Mouse (Mus musculus): ENCODE data around the gene Spata13.

The Spata13 gene

GRCm38 (mm10) chr14:60633961-60634864, at the start of gene Spata13:
Spata13 (plus strand) TSS chr14:60634001.
- DNase-seq (ENCODE audit: low spot score): peak; percentile 82

- DNase-seq (ENCODE audit: low spot score): no peak
These were observed 46.9 kb upstream of the Spata13 start for GRCm38 (mm10) chr14:60586687-60587453.

DNA sequence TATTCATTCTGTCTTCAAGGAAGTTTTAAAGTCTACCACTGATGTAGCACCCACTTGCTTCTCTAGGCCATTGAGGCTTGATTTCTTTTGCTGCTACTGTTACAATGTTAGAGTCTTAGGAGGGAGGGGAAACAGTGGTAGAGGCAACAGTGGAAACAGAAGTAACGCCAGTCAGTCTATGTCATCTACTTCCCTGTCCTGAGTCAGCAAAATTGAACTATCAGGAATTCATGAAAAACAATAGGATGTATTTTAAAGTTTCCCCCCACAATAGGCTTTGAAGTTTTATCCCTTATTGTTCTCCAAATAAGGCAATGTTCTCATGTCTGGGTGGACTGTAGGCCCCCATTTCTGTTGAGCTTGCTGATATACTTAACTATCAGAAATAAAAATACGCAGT, 44.8 kb upstream of the Spata13 start:
- DNase-seq (ENCODE audit: low spot score): no peak

- DNase-seq (ENCODE audit: low spot score): no peak
These were observed 41.5 kb upstream of the Spata13 start for GRCm38 (mm10) chr14:60592339-60592738.

DNA sequence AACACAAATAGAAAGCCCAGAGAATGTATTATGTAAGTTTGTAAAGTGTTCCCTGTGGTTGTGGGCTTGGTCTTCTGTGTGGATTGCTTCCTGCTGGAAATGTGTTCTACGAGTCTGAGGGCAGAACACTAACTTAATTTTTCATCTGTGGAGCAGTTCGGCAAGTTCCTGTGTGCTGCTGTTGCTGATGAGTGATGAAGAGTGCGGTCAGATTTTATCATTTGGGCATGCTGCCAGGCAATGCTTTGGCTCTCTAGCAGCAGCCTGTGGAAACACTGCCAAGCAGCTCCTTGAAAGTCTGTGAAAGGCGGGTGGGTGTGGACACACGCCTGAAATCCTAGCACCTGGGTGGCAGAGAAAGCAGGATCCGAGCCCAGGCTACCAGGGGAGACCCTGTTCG, 41.0 kb upstream of the Spata13 start:
- no peak for DNase-seq (ENCODE audit: low spot score)

DNA sequence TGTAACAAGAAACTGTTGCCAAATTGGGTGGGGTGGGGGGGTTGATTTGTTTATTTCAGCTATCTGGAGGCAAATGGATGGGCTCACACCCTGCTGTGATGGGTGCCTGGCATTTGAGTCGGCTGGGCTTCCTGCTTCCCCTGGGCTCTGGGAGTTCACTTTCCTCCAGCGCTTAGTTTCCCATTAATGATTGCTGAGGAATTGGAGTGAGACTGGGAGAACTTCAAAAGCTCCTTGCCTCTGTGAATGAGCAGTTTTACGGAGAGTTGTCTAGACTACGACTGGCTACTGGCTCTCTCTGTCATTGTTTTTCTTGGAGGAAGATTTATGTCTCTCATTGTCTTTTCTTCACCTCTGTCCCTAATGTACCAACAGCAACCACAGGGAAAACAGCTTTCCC, 36.2 kb upstream of the Spata13 start:
- DNase-seq (ENCODE audit: low spot score): no peak

GRCm38 (mm10) chr14:60599044-60599443, 34.8 kb upstream of the Spata13 start:
- DNase-seq (ENCODE audit: low spot score): no peak

- DNase-seq (ENCODE audit: low spot score): no peak
These were observed 28.2 kb upstream of the Spata13 start for GRCm38 (mm10) chr14:60605564-60605963.

- DNase-seq (ENCODE audit: low spot score): no peak
These were observed 27.6 kb upstream of the Spata13 start for GRCm38 (mm10) chr14:60606194-60606593.

GRCm38 (mm10) chr14:60607743-60608142, 26.1 kb upstream of the Spata13 start:
- no peak for DNase-seq (ENCODE audit: low spot score)

DNA sequence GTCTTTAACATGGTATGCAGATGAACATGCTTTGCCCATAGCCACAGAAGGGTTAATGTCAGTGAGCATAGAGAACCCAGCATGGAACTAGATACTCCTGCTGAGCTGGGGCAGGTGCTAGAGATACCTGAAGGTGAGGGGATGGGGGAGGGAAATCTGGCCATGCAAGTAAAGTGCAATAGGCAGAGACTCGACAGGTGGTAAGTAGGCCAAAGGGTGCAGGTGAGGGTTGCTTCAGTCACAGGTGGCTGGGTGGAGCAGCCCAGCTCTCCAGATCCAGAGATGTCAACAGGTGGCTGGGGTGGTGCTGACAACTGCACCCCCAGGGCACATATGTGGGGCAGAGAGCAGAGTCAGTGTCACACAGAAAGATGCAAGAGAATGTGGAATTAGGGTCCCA, 24.6 kb upstream of the Spata13 start:
- DNase-seq (ENCODE audit: low spot score): no peak

DNA sequence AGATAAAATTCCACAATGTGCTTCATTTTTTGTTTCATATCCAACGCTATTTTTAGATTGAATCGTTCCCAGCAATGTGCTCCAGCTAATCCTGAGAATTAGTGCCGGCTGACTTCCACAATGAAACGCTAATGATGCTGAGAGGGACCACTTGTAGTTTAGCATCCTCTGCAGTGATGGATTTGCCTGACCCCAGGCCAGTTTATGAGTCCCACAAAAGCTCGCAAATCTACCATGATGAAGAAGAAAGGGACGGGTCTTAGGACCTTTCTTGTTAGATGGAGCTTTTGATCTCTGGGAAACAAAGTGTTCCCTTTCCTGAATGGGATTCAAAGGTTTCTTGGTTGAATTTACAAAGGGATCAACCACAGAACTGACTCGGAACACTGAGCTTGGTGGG, 21.1 kb upstream of the Spata13 start:
- DNase-seq (ENCODE audit: low spot score): no peak

DNA sequence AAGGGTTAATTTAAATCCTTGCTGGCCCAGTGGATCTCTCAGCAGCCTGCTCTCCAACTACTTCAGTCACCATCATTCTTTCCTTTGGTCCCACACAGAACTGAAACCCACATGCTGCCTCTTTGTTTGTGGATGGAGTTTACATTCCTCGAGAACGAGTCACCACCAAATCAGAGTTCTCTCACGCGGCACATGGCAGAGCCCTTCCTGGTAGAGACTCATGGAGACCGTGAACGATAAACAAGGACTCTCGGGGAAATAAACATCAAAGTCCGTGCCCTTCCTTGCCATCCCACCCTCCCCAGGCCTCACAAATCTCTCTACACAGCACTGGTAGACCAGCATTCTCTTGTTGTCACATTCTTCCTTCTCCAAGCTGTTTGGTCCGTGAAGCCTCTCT, 12.7 kb upstream of the Spata13 start:
- DNase-seq (ENCODE audit: low spot score): no peak

DNA sequence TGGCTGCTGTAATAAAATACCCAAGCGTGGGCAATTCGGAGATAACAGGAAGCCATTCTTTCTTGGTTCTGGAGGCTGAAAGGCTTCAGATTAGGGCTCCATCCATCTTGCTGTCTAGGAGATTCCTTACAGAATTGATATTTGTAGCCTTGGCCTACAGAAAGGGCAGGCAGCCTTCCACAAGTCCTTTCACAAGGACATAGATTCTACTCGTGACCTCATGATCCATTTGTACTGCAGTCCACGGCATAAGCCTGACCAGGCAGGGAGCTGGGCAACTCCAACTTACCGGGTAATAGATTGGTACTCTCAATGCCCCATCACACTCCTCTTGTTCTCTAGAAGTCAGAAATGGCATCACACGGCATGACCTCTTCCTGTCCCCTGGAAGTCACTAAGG, 8.3 kb upstream of the Spata13 start:
- no peak for DNase-seq (ENCODE audit: low spot score)

- no peak for DNase-seq (ENCODE audit: low spot score)
These were observed 3.8 kb upstream of the Spata13 start for GRCm38 (mm10) chr14:60629887-60630460.

DNA sequence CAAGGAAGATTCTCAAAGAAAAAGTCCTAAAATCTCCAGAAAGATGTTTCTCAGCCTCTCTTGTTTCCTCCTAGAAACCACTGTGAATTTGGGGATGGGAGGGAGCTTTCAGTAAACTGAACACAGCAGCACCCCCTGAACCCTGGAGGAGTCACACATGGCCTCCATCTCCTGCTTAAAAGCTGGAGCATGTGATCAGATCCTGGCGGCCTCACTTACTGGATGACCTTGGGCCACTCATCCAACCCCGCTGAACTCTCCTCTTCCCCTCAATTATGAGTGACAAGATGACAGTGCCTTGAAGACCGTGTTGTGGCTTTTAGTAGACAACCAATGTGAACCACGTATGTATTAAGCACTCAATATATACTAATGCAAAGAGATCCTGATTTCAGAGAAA, 2.8 kb upstream of the Spata13 start:
- DNase-seq (ENCODE audit: low spot score): no peak

DNA sequence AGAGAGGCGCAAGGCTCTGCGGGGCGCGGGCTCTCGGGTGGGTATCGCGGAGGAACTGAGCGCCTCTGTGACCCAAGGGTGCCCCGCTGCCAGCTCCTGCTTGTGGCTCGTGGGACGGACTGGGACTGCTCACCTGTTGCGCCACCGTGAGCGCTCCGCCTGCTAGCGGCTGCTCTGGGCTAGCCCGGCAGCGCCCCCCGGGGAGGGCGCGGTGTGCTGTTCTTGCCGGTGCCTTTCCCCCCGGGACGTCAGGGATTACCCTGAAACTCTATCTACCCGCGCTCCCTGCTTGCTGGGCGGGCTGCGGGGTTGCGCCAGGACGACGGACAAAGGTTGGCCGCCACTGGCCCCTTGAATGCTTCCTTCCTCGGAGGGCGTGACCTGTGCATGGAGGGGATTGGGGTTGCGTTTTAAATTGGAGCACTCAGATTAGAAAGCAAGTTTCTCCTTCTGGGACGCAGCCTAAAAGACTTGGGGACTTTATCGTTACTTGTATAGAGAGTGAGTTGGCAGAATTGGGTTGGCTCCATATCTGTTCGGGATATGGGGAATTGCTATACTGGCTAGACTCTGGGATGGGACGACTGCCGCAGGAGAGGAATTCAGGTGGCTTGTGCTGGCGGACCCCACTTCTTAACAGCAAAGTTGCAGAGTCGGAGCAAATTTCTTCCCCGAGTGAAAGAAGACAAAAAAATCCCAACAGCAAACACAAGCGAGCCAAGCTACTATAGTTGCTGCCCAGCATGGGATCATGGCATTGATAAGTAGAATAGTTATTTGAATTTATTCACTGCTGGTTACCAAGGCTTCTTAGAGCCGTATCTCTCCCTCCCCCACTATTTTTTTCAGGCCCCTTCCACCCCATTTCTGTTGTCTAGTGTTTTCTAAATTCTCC, 1.3 kb downstream of the Spata13 start:
- peak; percentile 43 for DNase-seq (ENCODE audit: low spot score)

DNA sequence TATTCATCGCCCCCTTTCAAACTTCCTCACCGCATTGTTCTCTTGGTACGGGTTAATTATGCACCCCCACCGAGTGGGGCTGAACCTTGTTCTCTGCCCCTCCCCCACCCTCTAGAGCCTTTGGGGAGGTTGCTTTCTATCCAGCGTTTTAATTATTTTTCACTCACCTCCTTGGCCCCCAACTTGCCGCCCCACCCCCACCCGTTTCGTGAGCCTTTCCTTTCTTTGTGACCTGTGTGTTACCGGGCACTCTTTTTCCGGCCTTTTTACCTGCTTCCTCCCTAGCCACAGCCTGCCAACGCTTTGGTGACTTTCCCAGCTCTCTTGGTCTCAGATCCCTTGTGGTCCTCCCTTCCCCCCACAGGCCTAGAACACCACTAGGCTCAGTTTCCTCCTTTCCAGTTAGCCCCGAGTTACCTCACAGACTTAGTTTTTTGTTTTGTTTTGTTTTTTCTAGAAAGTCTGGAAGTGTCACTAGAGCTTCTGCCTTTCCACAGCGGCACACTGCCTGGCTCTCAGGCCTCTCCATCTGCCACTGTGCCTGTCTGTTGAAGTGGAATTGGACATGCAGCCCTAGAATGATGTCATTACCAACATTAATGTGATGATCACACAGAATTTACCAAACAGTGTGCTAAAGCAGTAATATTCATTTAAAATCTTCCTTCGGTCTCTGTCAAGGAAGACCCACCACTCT, 2.3 kb downstream of the Spata13 start:
- no peak for DNase-seq (ENCODE audit: low spot score)

GRCm38 (mm10) chr14:60636608-60636980, 2.8 kb downstream of the Spata13 start:
- no peak for DNase-seq (ENCODE audit: low spot score)

DNA sequence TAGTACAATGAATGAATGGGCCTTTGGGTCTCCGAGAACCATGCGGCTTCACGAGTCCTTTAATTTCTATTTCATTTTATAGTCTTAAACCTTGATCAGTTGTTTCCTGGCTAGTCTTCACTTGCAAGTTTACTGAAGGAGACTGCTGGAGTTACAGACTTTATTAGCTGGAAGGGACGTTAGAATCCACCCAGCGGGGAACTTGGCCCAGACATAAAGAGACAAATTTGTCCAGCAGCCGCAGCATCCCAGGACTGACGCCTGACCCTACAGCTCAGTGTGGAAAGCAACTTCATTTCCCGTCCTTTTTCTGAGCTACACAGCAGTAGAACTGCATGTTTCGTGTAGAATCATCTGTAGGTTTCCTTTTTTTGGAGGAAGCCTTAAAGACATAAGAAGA, 3.2 kb downstream of the Spata13 start:
- no peak for DNase-seq (ENCODE audit: low spot score)

DNA sequence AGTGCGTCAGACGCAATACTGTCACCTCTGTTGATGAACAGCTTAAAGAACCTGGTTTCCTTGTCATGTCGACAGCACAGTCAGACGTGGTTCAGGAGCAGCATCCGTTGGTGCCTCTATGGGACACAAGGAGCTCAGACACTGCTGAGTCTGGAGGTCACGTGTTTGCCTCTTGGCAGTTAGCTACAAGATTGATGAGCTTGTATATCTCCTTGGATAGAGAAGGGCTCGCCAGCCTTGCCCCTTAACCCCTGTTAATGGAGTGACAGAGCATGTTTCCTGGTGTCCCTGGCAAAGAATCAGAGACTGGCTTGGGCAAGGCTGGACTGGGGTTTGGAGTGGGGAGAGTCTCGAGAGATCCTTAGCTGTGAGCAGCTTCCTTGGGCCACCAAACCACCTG, 4.4 kb downstream of the Spata13 start:
- no peak for DNase-seq (ENCODE audit: low spot score)
